Mouse (Mus musculus) liver, embryonic 14.5 days (tissue): ENCODE measurements at regions not wholly inside any gene's neighbourhood (a gene's known extent, or its start where the extent isn't known, plus 50 kb on each side); places are given as distances from the start of the nearest gene placed in this dataset.

Experiments
- CTCF ChIP-seq: IDR thresholded peaks from 2 replicates; pipeline ENCODE4 v1.5.1; 2016; ENCODE audit warnings: antibody characterized with exemption, low read depth, control low read depth
- EP300 ChIP-seq: IDR thresholded peaks from 2 replicates; pipeline ENCODE4 v1.6.1; 2016; ENCODE audit warnings: antibody characterized with exemption, low read depth

GRCm38 (mm10) chr13:28492015-28492414 lies 234.7 kb downstream of the Gm11361 start:
- no peak for TF ChIP-seq CTCF
- no peak for TF ChIP-seq EP300
